Mouse (Mus musculus): ENCODE data around the gene Pink1.

DNA sequence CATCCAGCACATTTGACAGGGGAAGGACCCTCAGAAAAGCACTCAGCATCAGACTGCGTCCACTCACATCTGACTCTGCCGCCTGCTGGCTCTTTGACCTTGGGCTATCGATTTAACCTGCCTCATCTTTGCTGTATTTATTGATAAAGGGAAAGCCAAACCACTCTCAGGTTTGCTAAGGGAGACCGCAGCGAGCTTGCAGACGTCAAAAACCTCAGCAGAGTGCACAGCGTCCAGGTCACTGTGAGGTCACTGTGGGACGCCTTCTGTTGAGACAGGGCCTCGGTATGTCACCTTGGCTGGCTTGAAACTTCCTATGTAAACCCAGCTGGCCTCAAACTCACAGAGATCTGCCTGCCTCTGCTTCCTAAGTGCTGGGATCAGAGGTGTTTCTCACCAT, 11.2 kb upstream of the Pink1 start:
- TF ChIP-seq CTCF (IDR thresholded peaks at IDR 0.05; ENCODE audit: low read depth, low read length) (no peak), TAL1 (conservative IDR thresholded peaks at IDR 0.05; ENCODE audit: low read depth, low read length) (no peak), POLR2AphosphoS5 (IDR thresholded peaks at IDR 0.05; ENCODE audit: insufficient replicate concordance, low read depth, low read length) (no peak), GATA1 (IDR thresholded peaks at IDR 0.05; ENCODE audit: borderline replicate concordance, low read length) (no peak)

All from G1E (cell line).